Mouse (Mus musculus) liver, embryonic 13.5 days (tissue): ENCODE measurements around the gene Asxl2. TPM values are rescaled to one million over a fixed set of nuclear protein-coding genes. Genes with fewer than 3 reads are reported as not detected.

ENCODE experiments used
- ATAC-seq: fragments of 200-750 bp; cut with Nextera tagmentation; 2 replicates; pipeline ENCODE4 v1.8.0; 2017; ENCODE audit warnings: low read depth, mild to moderate bottlenecking, moderate number of reproducible peaks, moderate library complexity
- DNase-seq: peaks from one replicate; pipeline ENCODE4 v3.0.0; 2022
- H3K27ac ChIP-seq: fragments of 300-500 bp; sonication (generic); 2 replicates; pipeline ENCODE4 v1.5.1; 2015; ENCODE audit warnings: moderate library complexity, mild to moderate bottlenecking, inconsistent platforms
- H3K27me3 ChIP-seq: fragments of 300-500 bp; sonication (generic); 2 replicates; pipeline ENCODE4 v1.6.1; 2015; ENCODE audit warnings: mild to moderate bottlenecking, inconsistent platforms
- H3K36me3 ChIP-seq: fragments of 300-500 bp; sonication (generic); 2 replicates; pipeline ENCODE4 v1.6.1; 2015; ENCODE audit warnings: mild to moderate bottlenecking, inconsistent platforms
- H3K4me1 ChIP-seq: fragments of 300-500 bp; sonication (generic); replicated peaks from 2 replicates; pipeline ENCODE4 v1.6.1; 2015; ENCODE audit warnings: inconsistent platforms
- H3K4me2 ChIP-seq: fragments of 300-500 bp; sonication (generic); 2 replicates; pipeline ENCODE4 v1.6.1; 2015; ENCODE audit warnings: inconsistent platforms, mild to moderate bottlenecking, moderate library complexity
- H3K4me3 ChIP-seq: fragments of 300-500 bp; sonication (generic); replicated peaks from 2 replicates; pipeline ENCODE4 v1.5.1; 2015; ENCODE audit warnings: mild to moderate bottlenecking, inconsistent platforms
- H3K9ac ChIP-seq: fragments of 300-500 bp; sonication (generic); 2 replicates; pipeline ENCODE4 v1.6.1; 2015; ENCODE audit warnings: mild to moderate bottlenecking, inconsistent platforms
- H3K9me3 ChIP-seq: fragments of 300-500 bp; sonication (generic); replicated peaks from 2 replicates; pipeline ENCODE4 v1.6.1; 2016; ENCODE audit warnings: inconsistent platforms
- WGBS: fragments of 180-500 bp; shearing (Covaris S2); methylation state at CpG from one replicate; pipeline ENCODE4 v1.1.7; 2015; ENCODE audit not compliant: insufficient replicate concordance; 5-methylcytosine and 5-hydroxymethylcytosine counted together
- polyA plus RNA-seq: library from polyadenylated mRNA; unstranded; fragments of >200 nt; fragmentation: Nextera tagmentation; extraction: Ambion mirVana; gene quantifications from 2 replicates; pipeline ENCODE4 v1.2.1, GENCODE M21; 2015

The Asxl2 gene
- polyA plus RNA-seq, 1 experiment from 2014 or later, result 9.6 TPM

DNA sequence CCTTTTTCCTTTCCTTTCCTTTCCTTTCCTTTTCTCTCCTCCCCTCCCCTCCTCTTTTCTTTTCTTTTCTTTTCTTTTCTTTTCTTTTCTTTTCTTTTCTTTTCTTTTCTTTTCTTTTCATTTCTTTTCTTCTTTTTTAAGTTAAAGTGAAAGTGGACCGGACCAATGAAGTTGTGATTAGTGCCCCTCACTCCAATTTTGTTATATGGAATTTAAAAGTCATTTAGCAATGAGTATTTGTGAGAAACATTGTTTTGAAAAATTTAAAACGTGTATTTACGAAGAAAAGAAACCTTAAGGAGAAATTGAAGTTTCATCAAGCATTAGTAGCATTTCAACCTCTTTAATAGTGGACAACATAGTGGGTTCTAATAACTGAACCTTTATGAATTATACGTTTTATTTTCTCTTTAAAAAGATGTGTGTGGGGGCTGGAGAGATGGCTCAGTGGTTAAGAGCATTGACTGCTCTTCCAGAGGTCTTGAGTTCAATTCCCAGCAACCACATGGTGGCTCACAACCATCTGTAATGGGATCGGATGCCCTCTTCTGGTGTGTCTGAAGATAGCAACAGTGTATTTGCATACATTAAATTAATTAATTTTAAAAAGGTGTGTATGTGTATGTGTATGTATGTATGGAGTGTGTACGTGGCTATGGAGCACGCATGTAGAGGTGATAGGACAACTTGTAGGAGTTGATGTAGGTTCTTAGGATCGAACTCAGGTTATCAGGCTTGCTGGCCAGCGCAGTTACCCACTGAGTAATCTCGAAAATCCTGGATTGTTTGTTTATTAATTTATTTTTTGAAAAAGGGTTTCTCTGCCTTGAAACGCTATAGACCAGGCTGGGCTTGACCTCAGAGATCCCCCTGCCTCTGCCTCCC lies 1.5 kb downstream of the Asxl2 start:
- no peaks in the 10 kb centered on the region for H3K9me3 ChIP-seq
- H3K27me3 ChIP-seq, result no peaks in the 10 kb centered on the region
- DNase-seq (no peak), ATAC-seq (no peak)
- H3K4me3 ChIP-seq, result peak overlapping the region; percentile 94
- H3K4me1 ChIP-seq, result peaks cover 52% of the 10 kb centered on the region
- H3K9ac ChIP-seq, result peak overlapping the region; percentile 98
- peaks cover 7% of the 10 kb centered on the region; the same call in 1 of the 2 replicates for H3K36me3 ChIP-seq
- peak overlapping the region; percentile 84 for H3K4me2 ChIP-seq
- peak overlapping the region; percentile 98 for H3K27ac ChIP-seq
- WGBS, result 40% methylated on average over 11 of the region's 11 CpGs

GRCm38 (mm10) chr12:3429681-3430442 lies 3.2 kb downstream of the Asxl2 start:
- Histone ChIP-seq H3K4me2 (peak overlapping the region; percentile 69), H3K9me3 (no peaks in the 10 kb centered on the region), H3K27me3 (no peaks in the 10 kb centered on the region), H3K4me3 (peak overlapping the region; percentile 11; the same call in 1 of the 2 replicates), H3K4me1 (peaks cover 47% of the 10 kb centered on the region), H3K36me3 (peaks cover 18% of the 10 kb centered on the region; the same call in 1 of the 2 replicates), H3K9ac (peak overlapping the region; percentile 3; the same call in 1 of the 2 replicates), H3K27ac (no peak overlapping the region)
- ATAC-seq (no peak), DNase-seq (no peak)
- WGBS, result 82% methylated on average over 2 of the region's 2 CpGs

- no peak for DNase-seq
- Histone ChIP-seq H3K27me3 (no peaks in the 10 kb centered on the region), H3K4me2 (0 out of 2 replicates have a peak overlapping the region, but pooled peaks have one; percentile 69), H3K9me3 (no peaks in the 10 kb centered on the region), H3K27ac (no peak overlapping the region), H3K36me3 (peaks cover 18% of the 10 kb centered on the region; the same call in 1 of the 2 replicates), H3K4me1 (peaks cover 41% of the 10 kb centered on the region), H3K9ac (no peak overlapping the region), H3K4me3 (no peak overlapping the region)
- no peak for ATAC-seq
Observed at GRCm38 (mm10) chr12:3430443-3430753, 3.7 kb downstream of the Asxl2 start.

GRCm38 (mm10) chr12:3430985-3431384 lies 4.3 kb downstream of the Asxl2 start:
- H3K4me1 ChIP-seq, result peaks cover 38% of the 10 kb centered on the region
- no peak overlapping the region for H3K27ac ChIP-seq
- no peak overlapping the region for H3K9ac ChIP-seq
- H3K36me3 ChIP-seq, result peaks cover 18% of the 10 kb centered on the region; the same call in 1 of the 2 replicates
- DNase-seq, result no peak
- no peak overlapping the region for H3K4me2 ChIP-seq
- no peaks in the 10 kb centered on the region for H3K27me3 ChIP-seq
- no peak for ATAC-seq
- H3K4me3 ChIP-seq, result no peak overlapping the region
- H3K9me3 ChIP-seq, result no peaks in the 10 kb centered on the region

GRCm38 (mm10) chr12:3433736-3434135 lies 7.1 kb downstream of the Asxl2 start:
- Histone ChIP-seq H3K9ac (no peak overlapping the region), H3K4me2 (no peak overlapping the region), H3K27me3 (no peaks in the 10 kb centered on the region), H3K9me3 (no peaks in the 10 kb centered on the region), H3K27ac (no peak overlapping the region), H3K4me3 (no peak overlapping the region), H3K4me1 (peaks cover 41% of the 10 kb centered on the region), H3K36me3 (peaks cover 22% of the 10 kb centered on the region)
- WGBS, result 14% methylated on average over 1 of the region's 1 CpGs
- DNase-seq (no peak), ATAC-seq (no peak)

GRCm38 (mm10) chr12:3436446-3436845 lies 9.8 kb downstream of the Asxl2 start:
- no peak overlapping the region for H3K27ac ChIP-seq
- H3K9me3 ChIP-seq, result no peaks in the 10 kb centered on the region
- no peak overlapping the region for H3K9ac ChIP-seq
- no peaks in the 10 kb centered on the region for H3K27me3 ChIP-seq
- 76% methylated on average over 5 of the region's 5 CpGs for WGBS
- ATAC-seq, result no peak
- no peak for DNase-seq
- peaks cover 27% of the 10 kb centered on the region for H3K4me1 ChIP-seq
- H3K4me3 ChIP-seq, result no peak overlapping the region
- peaks cover 19% of the 10 kb centered on the region for H3K36me3 ChIP-seq
- H3K4me2 ChIP-seq, result no peak overlapping the region

DNA sequence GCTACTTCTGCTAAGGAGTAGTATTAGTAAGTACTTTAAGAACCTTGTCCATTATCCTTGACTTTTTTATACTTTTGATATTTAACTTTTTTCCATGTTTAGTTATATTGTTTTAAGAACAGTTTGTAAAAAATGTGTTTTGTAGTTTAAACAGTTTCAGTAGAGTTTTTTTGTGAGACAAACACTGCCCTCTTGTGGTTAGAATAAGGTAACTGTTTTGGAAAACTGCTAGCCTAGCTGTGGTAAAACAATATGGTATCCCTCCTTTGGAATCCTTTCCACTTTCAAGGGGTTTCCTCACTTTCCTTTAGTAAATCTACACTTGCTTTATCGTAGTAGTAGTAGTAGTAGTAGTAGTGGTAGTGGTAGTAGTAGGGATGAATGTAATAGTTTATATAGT lies 11.2 kb downstream of the Asxl2 start:
- ATAC-seq (no peak), DNase-seq (no peak)
- no peak overlapping the region for H3K4me2 ChIP-seq
- peaks cover 22% of the 10 kb centered on the region for H3K4me1 ChIP-seq
- no peak overlapping the region for H3K9ac ChIP-seq
- H3K9me3 ChIP-seq, result no peaks in the 10 kb centered on the region
- H3K36me3 ChIP-seq, result peaks cover 16% of the 10 kb centered on the region
- H3K27ac ChIP-seq, result no peak overlapping the region
- 79% methylated on average over 1 of the region's 1 CpGs for WGBS
- no peaks in the 10 kb centered on the region for H3K27me3 ChIP-seq
- H3K4me3 ChIP-seq, result no peak overlapping the region

DNA sequence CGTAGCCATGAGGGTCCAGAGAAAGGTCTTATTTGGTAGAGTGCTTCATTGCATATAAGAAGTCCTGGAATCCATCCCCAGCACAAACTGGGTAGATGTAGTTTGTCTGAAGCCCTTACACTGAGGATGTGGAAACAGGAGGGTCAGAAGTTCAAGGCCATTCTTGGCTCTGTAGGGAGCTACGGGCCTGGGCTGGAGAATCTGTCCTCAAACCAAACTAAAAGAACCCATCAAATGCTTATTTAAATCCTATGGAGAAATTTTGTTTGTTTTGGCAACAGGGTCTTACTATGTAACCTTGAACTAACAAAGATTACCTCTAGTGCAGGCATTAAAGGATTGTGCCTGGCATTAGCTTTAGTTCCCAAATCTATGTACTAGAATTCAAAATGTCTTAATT lies 14.3 kb downstream of the Asxl2 start:
- no peak overlapping the region for H3K27ac ChIP-seq
- H3K9me3 ChIP-seq, result no peaks in the 10 kb centered on the region
- no peak overlapping the region for H3K4me2 ChIP-seq
- DNase-seq (no peak), ATAC-seq (no peak)
- H3K9ac ChIP-seq, result no peak overlapping the region
- no peak overlapping the region for H3K4me3 ChIP-seq
- peaks cover 18% of the 10 kb centered on the region for H3K4me1 ChIP-seq
- 71% methylated on average over 2 of the region's 2 CpGs for WGBS
- no peaks in the 10 kb centered on the region for H3K27me3 ChIP-seq
- H3K36me3 ChIP-seq, result peaks cover 17% of the 10 kb centered on the region

- Histone ChIP-seq H3K4me2 (no peak overlapping the region), H3K27me3 (no peaks in the 10 kb centered on the region), H3K4me3 (no peak overlapping the region), H3K4me1 (peaks cover 16% of the 10 kb centered on the region), H3K27ac (no peak overlapping the region), H3K9me3 (no peaks in the 10 kb centered on the region), H3K9ac (no peak overlapping the region), H3K36me3 (peaks cover 17% of the 10 kb centered on the region)
- 36% methylated on average over 5 of the region's 5 CpGs for WGBS
- DNase-seq (no peak), ATAC-seq (no peak)
Observed at GRCm38 (mm10) chr12:3441361-3441760, 14.7 kb downstream of the Asxl2 start.

GRCm38 (mm10) chr12:3453554-3453953 lies 26.9 kb downstream of the Asxl2 start:
- Histone ChIP-seq H3K27ac (no peak overlapping the region), H3K9me3 (no peaks in the 10 kb centered on the region), H3K4me3 (no peak overlapping the region), H3K9ac (no peak overlapping the region), H3K36me3 (peaks cover 56% of the 10 kb centered on the region), H3K4me2 (no peak overlapping the region), H3K27me3 (no peaks in the 10 kb centered on the region), H3K4me1 (no peaks in the 10 kb centered on the region)
- 85% methylated on average over 3 of the region's 3 CpGs for WGBS
- ATAC-seq (no peak), DNase-seq (no peak)

GRCm38 (mm10) chr12:3463087-3463486 lies 36.4 kb downstream of the Asxl2 start:
- Histone ChIP-seq H3K4me3 (no peak overlapping the region), H3K36me3 (peaks cover 50% of the 10 kb centered on the region), H3K9me3 (no peaks in the 10 kb centered on the region), H3K9ac (no peak overlapping the region), H3K4me2 (no peak overlapping the region), H3K27me3 (no peaks in the 10 kb centered on the region), H3K4me1 (no peaks in the 10 kb centered on the region), H3K27ac (no peak overlapping the region)
- no peak for ATAC-seq
- 74% methylated on average over 3 of the region's 3 CpGs for WGBS
- DNase-seq, result no peak
